Mouse (Mus musculus): ENCODE data around the gene Lcn5.

DNA sequence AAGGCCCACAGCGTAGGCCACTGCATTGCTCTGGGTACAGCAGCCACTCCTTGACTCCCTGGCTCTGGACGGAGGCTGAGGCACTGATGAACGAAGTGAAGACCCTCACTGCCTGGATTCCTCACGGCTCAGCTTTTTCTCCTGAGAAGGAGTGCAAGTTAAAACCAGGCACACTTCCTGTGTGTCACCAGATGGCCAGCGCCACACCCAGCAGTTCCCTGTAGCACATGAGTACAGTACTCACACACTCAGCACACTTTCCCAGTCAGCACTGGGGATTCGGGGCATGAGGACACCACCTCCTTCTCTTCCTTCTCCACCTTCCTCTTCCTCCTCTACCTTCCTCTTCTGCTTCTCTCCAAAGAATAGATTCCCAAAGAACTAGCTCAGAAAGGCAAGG lies 29.9 kb upstream of the Lcn5 start, which contains the start of gene Fcna:
- no peak for TF ChIP-seq CTCF (IDR thresholded peaks at IDR 0.05; ENCODE audit: control insufficient read depth, insufficient read depth, insufficient replicate concordance, low read depth, low read length)
- TF ChIP-seq POLR2A (IDR thresholded peaks at IDR 0.05; ENCODE audit: control insufficient read depth, low read depth, low read length), result no peak

All from testis, adult 2 months (tissue).